Mouse (Mus musculus) spleen, postnatal 14 days (tissue): ENCODE results near the gene Rabgap1l.

Experiments used
- DNase-seq, 2 experiments: peaks; one replicate each; pipeline ENCODE4 v3.0.0; 2021 to 2022; ENCODE audit warnings: low spot score in 2 of 2

Gene Rabgap1l

GRCm38 (mm10) chr1:160318057-160318725, 474.8 kb downstream of the Rabgap1l start:
- no peak for DNase-seq

- no peak for DNase-seq
These were observed 476.8 kb downstream of the Rabgap1l start for GRCm38 (mm10) chr1:160316239-160316638.

GRCm38 (mm10) chr1:160312658-160313057, 480.4 kb downstream of the Rabgap1l start:
- no peak for DNase-seq

GRCm38 (mm10) chr1:160311861-160312260, 481.1 kb downstream of the Rabgap1l start:
- DNase-seq, result no peak

GRCm38 (mm10) chr1:160309951-160310350, 483.1 kb downstream of the Rabgap1l start:
- no peak for DNase-seq

GRCm38 (mm10) chr1:160308996-160309395, 484.0 kb downstream of the Rabgap1l start:
- peak; percentile 12 to 28 for DNase-seq

- no peak for DNase-seq
These were observed 484.5 kb downstream of the Rabgap1l start for GRCm38 (mm10) chr1:160308498-160308897.

GRCm38 (mm10) chr1:160306866-160307616, 486.0 kb downstream of the Rabgap1l start:
- DNase-seq, result no peak

GRCm38 (mm10) chr1:160306336-160306735, 486.7 kb downstream of the Rabgap1l start:
- no peak for DNase-seq

- no peak for DNase-seq
These were observed 487.2 kb downstream of the Rabgap1l start for GRCm38 (mm10) chr1:160305826-160306225.

- no peak for DNase-seq
These were observed 488.0 kb downstream of the Rabgap1l start for GRCm38 (mm10) chr1:160304969-160305498.

GRCm38 (mm10) chr1:160302268-160302667, 490.7 kb downstream of the Rabgap1l start:
- DNase-seq, result no peak

- DNase-seq, result no peak
These were observed 491.9 kb downstream of the Rabgap1l start for GRCm38 (mm10) chr1:160301156-160301555.

GRCm38 (mm10) chr1:160300704-160301103, 492.3 kb downstream of the Rabgap1l start:
- DNase-seq, result no peak

- no peak for DNase-seq
These were observed 493.0 kb downstream of the Rabgap1l start for GRCm38 (mm10) chr1:160299979-160300378.

- DNase-seq, result no peak
These were observed 494.1 kb downstream of the Rabgap1l start for GRCm38 (mm10) chr1:160298893-160299292.

GRCm38 (mm10) chr1:160297701-160298100, 495.3 kb downstream of the Rabgap1l start:
- no peak for DNase-seq

- DNase-seq, result no peak
These were observed 497.7 kb downstream of the Rabgap1l start for GRCm38 (mm10) chr1:160295323-160295722.

GRCm38 (mm10) chr1:160293488-160293887, 499.5 kb downstream of the Rabgap1l start:
- no peak for DNase-seq

GRCm38 (mm10) chr1:160292058-160292457, 501.0 kb downstream of the Rabgap1l start:
- no peak for DNase-seq

GRCm38 (mm10) chr1:160290242-160290641, 502.8 kb downstream of the Rabgap1l start:
- no peak for DNase-seq

GRCm38 (mm10) chr1:160287058-160287645, 505.9 kb downstream of the Rabgap1l start:
- no peak for DNase-seq
